ENCODE assay signal across 8 mouse cellular contexts in the genomic region with DNA sequence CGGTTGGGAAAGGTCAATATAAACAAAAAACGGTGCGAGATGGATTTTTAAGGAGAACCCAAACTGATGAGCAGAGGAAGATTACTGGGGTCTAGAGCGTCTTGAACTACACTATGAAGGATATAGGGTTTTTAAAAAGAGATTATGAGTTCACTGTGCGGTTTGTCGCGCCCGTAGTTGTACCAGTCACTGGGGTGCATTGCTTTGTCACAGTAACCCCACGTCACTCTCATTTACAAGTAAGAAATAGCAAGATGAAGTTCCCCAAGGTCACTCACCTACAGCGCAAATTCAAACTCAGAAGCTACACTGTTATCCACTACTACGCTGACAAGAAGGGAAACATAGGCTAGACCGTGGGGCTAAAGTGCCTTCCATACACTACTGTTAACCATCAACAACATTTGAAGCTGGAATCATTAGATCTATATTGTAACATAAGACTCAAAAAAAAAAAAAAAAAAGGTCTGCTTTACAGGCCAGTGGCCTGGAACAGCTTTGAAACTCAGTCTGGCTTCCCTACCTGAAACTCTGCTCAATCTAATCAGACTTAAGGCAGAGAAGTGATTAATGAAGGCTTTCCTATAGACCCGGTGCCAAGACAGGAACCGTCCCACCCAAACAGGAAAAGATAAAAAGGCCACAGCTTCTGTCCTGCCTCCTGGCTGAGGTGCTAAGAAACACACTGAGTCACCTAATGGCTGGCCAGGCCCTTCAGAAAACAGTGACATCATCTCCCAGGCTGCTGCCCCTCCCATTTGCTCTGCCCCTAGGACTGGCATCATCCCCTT. TPM values are rescaled to one million over a fixed set of nuclear protein-coding genes. Genes with fewer than 3 reads are reported as not detected.
A peak's percentile ranks its signal among the peaks of the same experiment; 100 is the strongest.
DNase-seq lines count a peak whose midpoint lies in the region; ATAC-seq and TF ChIP-seq lines count a peak whose summit lies in the region.

No protein-coding gene starts in this region.

- H3K27ac ChIP-seq in limb, embryonic 12.5 days = peak overlapping the region; percentile 41
- H3K27ac ChIP-seq in midbrain, embryonic 12.5 days (replicated peaks) = peak overlapping the region; percentile 95

- peaks cover 46% of the 10 kb centered on the region for H3K4me1 ChIP-seq in E14TG2a.4 (replicated peaks; ENCODE audit: low read depth, low read length)
- peaks cover 23% of the 10 kb centered on the region for H3K4me1 ChIP-seq in limb, embryonic 12.5 days (replicated peaks)
- H3K4me1 ChIP-seq in midbrain, embryonic 12.5 days = peaks cover 23% of the 10 kb centered on the region

- peak overlapping the region; percentile 99 for H3K4me3 ChIP-seq in E14TG2a.4 (replicated peaks; ENCODE audit: low read length)
- H3K4me3 ChIP-seq in limb, embryonic 12.5 days (replicated peaks) = peak overlapping the region; percentile 91
- peak overlapping the region; percentile 93 for H3K4me3 ChIP-seq in midbrain, embryonic 12.5 days

- peak overlapping the region; percentile 65 for H3K4me2 ChIP-seq in limb, embryonic 12.5 days
- peak overlapping the region; percentile 62 for H3K4me2 ChIP-seq in midbrain, embryonic 12.5 days (replicated peaks)

- no peaks in the 10 kb centered on the region for H3K9me3 ChIP-seq in E14TG2a.4 (ENCODE audit: low read length)
- H3K9me3 ChIP-seq in limb, embryonic 12.5 days = no peaks in the 10 kb centered on the region
- no peaks in the 10 kb centered on the region for H3K9me3 ChIP-seq in midbrain, embryonic 12.5 days

- ATAC-seq in erythroblast, adult 5-6 weeks (replicated peaks; ENCODE audit: low FRiP score, poor library complexity, severe bottlenecking) = peak; percentile 65
- no peak for ATAC-seq in limb, embryonic 12.5 days (ENCODE audit: insufficient number of reproducible peaks, insufficient read depth, low FRiP score, low TSS enrichment, low read depth)
- ATAC-seq in midbrain, embryonic 12.5 days (ENCODE audit: low FRiP score, low read depth) = no peak

- peak overlapping the region; percentile 48 for H3K9ac ChIP-seq in limb, embryonic 12.5 days (replicated peaks)
- H3K9ac ChIP-seq in midbrain, embryonic 12.5 days (replicated peaks) = peak overlapping the region; percentile 52

- TF ChIP-seq CTCF in E14TG2a.4 (conservative IDR thresholded peaks at IDR 0.05; ENCODE audit: low read length) = no peak

- no peaks in the 10 kb centered on the region for H3K27me3 ChIP-seq in E14TG2a.4 (ENCODE audit: insufficient read depth, low read length)
- H3K27me3 ChIP-seq in limb, embryonic 12.5 days = 0 out of 2 replicates have a peak, but pooled peaks cover 6% of the 10 kb centered on the region
- 0 out of 2 replicates have a peak, but pooled peaks cover 5% of the 10 kb centered on the region for H3K27me3 ChIP-seq in midbrain, embryonic 12.5 days

- peaks cover 3% of the 10 kb centered on the region; the same call in 1 of the 2 replicates for H3K36me3 ChIP-seq in E14TG2a.4 (ENCODE audit: insufficient read depth, low read length)
- no peaks in the 10 kb centered on the region for H3K36me3 ChIP-seq in limb, embryonic 12.5 days
- H3K36me3 ChIP-seq in midbrain, embryonic 12.5 days = no peaks in the 10 kb centered on the region

- WGBS in limb, embryonic 12.5 days = 38% methylated on average over 14 of the region's 14 CpGs
- WGBS in midbrain, embryonic 12.5 days = 49% methylated on average over 14 of the region's 14 CpGs

- DNase-seq in adrenal gland, adult (ENCODE audit: inconsistent age in 2 of 2, low spot score in 1 of 2) = peak; percentile 84 to 89
- DNase-seq in heart, postnatal 4 days = peak; percentile 54
- no peak for DNase-seq in layer of hippocampus, adult 18-20 months (ENCODE audit: low spot score in 2 of 2)
- no peak for DNase-seq in right cerebral cortex, postnatal 36 days (ENCODE audit: low spot score in 2 of 2)

RNA-seq across cellular contexts. Expression of a gene that starts 17.9 kb away (rescaled TPM):
- total RNA-seq in erythroblast, adult 5-6 weeks (2015; ENCODE audit: low replicate concordance) = 26.3 and 30.7 TPM in 2 replicates
- total RNA-seq in erythroblast, adult 5-6 weeks (2017; ENCODE audit: low replicate concordance) = 54.4 and 55.6 TPM in 2 replicates
- total RNA-seq in heart, postnatal 4 days (2021) = 10 to 100 TPM; 57.9 to 66.3 TPM
- 69.5 and 74.7 TPM in 2 replicates for polyA plus RNA-seq in limb, embryonic 12.5 days (2016; fragmentation: Nextera tagmentation; extraction: Ambion mirVana)
- polyA plus RNA-seq in midbrain, embryonic 12.5 days (2016; fragmentation: Nextera tagmentation; extraction: Ambion mirVana) = 60.4 and 65.3 TPM in 2 replicates
- total RNA-seq in layer of hippocampus, adult 18-20 months (2021) = 10 to 100 TPM; 95.9 to 98.2 TPM

RNA-seq across cellular contexts. Expression of a gene that starts 34.5 kb away (rescaled TPM):
- not detected in 2 replicates for total RNA-seq in erythroblast, adult 5-6 weeks (2015; ENCODE audit: low replicate concordance)
- total RNA-seq in erythroblast, adult 5-6 weeks (2017; ENCODE audit: low replicate concordance) = not detected in 2 replicates
- under 1 TPM; 0.21 to 0.32 TPM for total RNA-seq in heart, postnatal 4 days (2021)
- polyA plus RNA-seq in limb, embryonic 12.5 days (2016; fragmentation: Nextera tagmentation; extraction: Ambion mirVana) = 0.05 TPM in 1 of 2 replicates, not detected in the other
- 0.10 TPM in 1 of 2 replicates, not detected in the other for polyA plus RNA-seq in midbrain, embryonic 12.5 days (2016; fragmentation: Nextera tagmentation; extraction: Ambion mirVana)
- total RNA-seq in layer of hippocampus, adult 18-20 months (2021) = not detected

RNA-seq across cellular contexts. Expression of a gene that starts 47.6 kb away (rescaled TPM):
- total RNA-seq in erythroblast, adult 5-6 weeks (2015; ENCODE audit: low replicate concordance) = 757 and 872 TPM in 2 replicates
- 762 and 834 TPM in 2 replicates for total RNA-seq in erythroblast, adult 5-6 weeks (2017; ENCODE audit: low replicate concordance)
- total RNA-seq in heart, postnatal 4 days (2021) = 100 to 1,000 TPM; 896 to 908 TPM
- 1,086 and 1,101 TPM in 2 replicates for polyA plus RNA-seq in limb, embryonic 12.5 days (2016; fragmentation: Nextera tagmentation; extraction: Ambion mirVana)
- 743 and 773 TPM in 2 replicates for polyA plus RNA-seq in midbrain, embryonic 12.5 days (2016; fragmentation: Nextera tagmentation; extraction: Ambion mirVana)
- total RNA-seq in layer of hippocampus, adult 18-20 months (2021) = 100 to 1,000 TPM; 802 to 835 TPM

Comparison
In these comparisons a context has a peak if more than half of its experiments do, and no peak if none do; other contexts are left out.
1. DNase-seq: peak in adrenal gland, adult (2 of 2) and heart, postnatal 4 days (single experiment); none in layer of hippocampus, adult 18-20 months (0 of 2) and right cerebral cortex, postnatal 36 days (0 of 2).
2. Peak in every context shown above with its lines, with median percentiles within 50 percentile points of each other: H3K4me3 ChIP-seq.